In genomic region chr8:120425199-120425941, GRCm38 (mm10) we compare ENCODE assay signal across 8 mouse cellular contexts.
DNase-seq lines count a peak whose midpoint lies in the region; ATAC-seq lines count a peak whose summit lies in the region.

No protein-coding gene starts in this region.

- H3K9me3 ChIP-seq in kidney, embryonic 14.5 days (ENCODE audit: control insufficient read depth, low read length): no peaks in the 10 kb centered on the region
- H3K9me3 ChIP-seq in embryonic facial prominence, embryonic 10.5 days: no peaks in the 10 kb centered on the region
- H3K9me3 ChIP-seq in limb, embryonic 10.5 days (replicated peaks): no peaks in the 10 kb centered on the region
- H3K9me3 ChIP-seq in neural tube, embryonic 12.5 days: no peaks in the 10 kb centered on the region

- peak overlapping the region; percentile 86 for H3K27ac ChIP-seq in kidney, embryonic 14.5 days (ENCODE audit: low read depth, low read length)
- H3K27ac ChIP-seq in embryonic facial prominence, embryonic 10.5 days (replicated peaks): peak overlapping the region; percentile 90
- H3K27ac ChIP-seq in limb, embryonic 10.5 days: peak overlapping the region; percentile 78
- H3K27ac ChIP-seq in neural tube, embryonic 12.5 days: peak overlapping the region; percentile 95

- 8% methylated on average over 7 of the region's 8 CpGs for WGBS in kidney, embryonic 14.5 days
- WGBS in embryonic facial prominence, embryonic 10.5 days: 6% methylated on average over 8 of the region's 8 CpGs
- 2% methylated on average over 8 of the region's 8 CpGs for WGBS in limb, embryonic 10.5 days
- WGBS in neural tube, embryonic 12.5 days: 3% methylated on average over 8 of the region's 8 CpGs

- no peak overlapping the region for H3K4me3 ChIP-seq in kidney, embryonic 14.5 days (ENCODE audit: low read length)
- peak overlapping the region; percentile 34 for H3K4me3 ChIP-seq in embryonic facial prominence, embryonic 10.5 days
- peak overlapping the region; percentile 25 for H3K4me3 ChIP-seq in limb, embryonic 10.5 days
- H3K4me3 ChIP-seq in neural tube, embryonic 12.5 days: no peak overlapping the region

- H3K4me1 ChIP-seq in kidney, embryonic 14.5 days (ENCODE audit: control insufficient read depth, insufficient read depth, low read length): peaks cover 67% of the 10 kb centered on the region
- H3K4me1 ChIP-seq in embryonic facial prominence, embryonic 10.5 days: peaks cover 96% of the 10 kb centered on the region
- peaks cover 93% of the 10 kb centered on the region for H3K4me1 ChIP-seq in limb, embryonic 10.5 days
- H3K4me1 ChIP-seq in neural tube, embryonic 12.5 days: peaks cover 79% of the 10 kb centered on the region

- peak overlapping the region; percentile 18; the same call in 1 of the 2 replicates for H3K9ac ChIP-seq in kidney, embryonic 14.5 days (ENCODE audit: low read depth, low read length)
- peak overlapping the region; percentile 38 for H3K9ac ChIP-seq in neural tube, embryonic 12.5 days

- DNase-seq in kidney, adult 9 months: no peak
- peak; percentile 77 for DNase-seq in embryonic facial prominence, embryonic 10.5 days (ENCODE audit: low spot score)
- DNase-seq in limb, embryonic 10.5 days (ENCODE audit: low spot score): peak; percentile 67
- DNase-seq in urinary bladder, adult 18-20 months (ENCODE audit: low spot score in 2 of 2): no peak

- peak; percentile 83 for ATAC-seq in kidney, embryonic 14.5 days (ENCODE audit: low FRiP score, low TSS enrichment)
- ATAC-seq in neural tube, embryonic 12.5 days (ENCODE audit: low FRiP score, low read depth): peak; percentile 78
- ATAC-seq in erythroblast, adult 5-6 weeks (replicated peaks; ENCODE audit: low FRiP score, poor library complexity, severe bottlenecking): no peak
- no peak for ATAC-seq in activated CD4-positive, CD25-positive, alpha-beta regulatory T cell, adult 4 months

- H3K4me2 ChIP-seq in kidney, embryonic 14.5 days (replicated peaks; ENCODE audit: low read depth, low read length): no peak overlapping the region
- peak overlapping the region; percentile 41 for H3K4me2 ChIP-seq in neural tube, embryonic 12.5 days (replicated peaks)

- no peaks in the 10 kb centered on the region for H3K36me3 ChIP-seq in kidney, embryonic 14.5 days (ENCODE audit: control insufficient read depth, insufficient read depth, low read length)
- H3K36me3 ChIP-seq in embryonic facial prominence, embryonic 10.5 days (replicated peaks): no peaks in the 10 kb centered on the region
- no peaks in the 10 kb centered on the region for H3K36me3 ChIP-seq in limb, embryonic 10.5 days
- H3K36me3 ChIP-seq in neural tube, embryonic 12.5 days: no peaks in the 10 kb centered on the region

- H3K27me3 ChIP-seq in kidney, embryonic 14.5 days (ENCODE audit: control insufficient read depth, insufficient read depth, low read length): no peaks in the 10 kb centered on the region
- peaks cover 32% of the 10 kb centered on the region for H3K27me3 ChIP-seq in embryonic facial prominence, embryonic 10.5 days (replicated peaks; ENCODE audit: low read depth, poor library complexity, severe bottlenecking)
- H3K27me3 ChIP-seq in limb, embryonic 10.5 days (ENCODE audit: low read depth, poor library complexity, severe bottlenecking): peaks cover 4% of the 10 kb centered on the region; the same call in 1 of the 2 replicates
- H3K27me3 ChIP-seq in neural tube, embryonic 12.5 days (replicated peaks): no peaks in the 10 kb centered on the region

Comparison
In these comparisons a context has a peak if more than half of its experiments do, and no peak if none do; other contexts are left out.
1. ATAC-seq: peak in kidney, embryonic 14.5 days (single experiment) and neural tube, embryonic 12.5 days (single experiment); none in erythroblast, adult 5-6 weeks (single experiment) and activated CD4-positive, CD25-positive, alpha-beta regulatory T cell, adult 4 months (single experiment).
2. H3K4me3 ChIP-seq: peak in embryonic facial prominence, embryonic 10.5 days (single experiment) and limb, embryonic 10.5 days (single experiment); none in kidney, embryonic 14.5 days (single experiment) and neural tube, embryonic 12.5 days (single experiment).
3. DNase-seq: peak in embryonic facial prominence, embryonic 10.5 days (single experiment) and limb, embryonic 10.5 days (single experiment); none in kidney, adult 9 months (single experiment) and urinary bladder, adult 18-20 months (0 of 2).
4. Peak in every context shown above with its lines, with median percentiles within 50 percentile points of each other: H3K27ac ChIP-seq.